Mouse (Mus musculus) cerebellum, adult 8-10 months (tissue): Measurements from ENCODE around the gene Stum.
"Not testable (repeated sequence)": the region's sequence is repeated elsewhere in the genome, so short reads cannot be mapped to it uniquely, and the experiment has no call there.

ENCODE experiments used
- DNase-seq: peaks from one replicate; pipeline ENCODE4 v3.0.0; 2022

Stum gene

DNA sequence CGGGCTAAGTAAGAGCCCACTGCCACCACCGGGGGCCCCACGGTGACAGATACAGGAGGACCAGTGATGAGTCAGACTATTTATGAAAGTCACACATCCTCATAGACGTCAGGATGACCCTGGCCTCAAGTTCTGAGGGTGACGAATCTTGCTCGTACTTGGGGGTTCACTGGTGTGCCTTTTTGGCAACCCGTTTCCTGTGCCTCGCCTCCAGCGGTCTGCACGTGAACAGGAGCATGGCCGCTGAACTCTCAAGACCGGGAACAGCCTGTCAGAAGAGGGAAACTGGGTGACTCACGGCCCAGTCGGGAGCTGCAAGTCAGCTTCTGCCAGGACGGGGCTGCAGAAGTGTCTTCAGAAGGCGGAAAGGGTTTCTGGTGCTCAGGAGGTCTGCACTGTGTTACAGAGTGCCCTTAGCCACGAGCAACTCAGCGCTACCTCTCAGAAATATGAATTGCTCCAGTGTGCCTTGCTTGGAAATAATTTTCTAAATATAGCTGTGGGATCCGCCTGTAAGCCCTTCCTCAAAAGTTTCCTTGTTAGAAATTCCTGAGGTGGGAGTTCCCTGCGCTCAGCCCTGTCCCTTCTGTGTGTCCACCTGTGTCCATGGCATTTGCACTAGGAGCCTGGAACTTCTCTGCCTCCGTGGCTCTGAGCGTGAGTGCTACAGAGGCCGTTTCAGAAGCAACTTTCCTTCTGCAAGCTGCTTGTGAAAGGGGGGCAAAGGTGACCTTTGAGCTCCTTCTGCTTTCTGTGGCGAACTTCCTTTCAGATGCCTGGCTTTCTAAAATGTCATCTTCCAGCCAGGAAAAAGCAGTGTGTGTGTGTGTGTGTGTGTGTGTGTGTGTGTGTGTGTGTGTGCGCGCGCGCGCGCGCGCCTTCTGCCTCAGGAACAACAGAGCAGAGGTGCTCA is 79.4 kb downstream of the Stum start:
- no peak for DNase-seq

DNA sequence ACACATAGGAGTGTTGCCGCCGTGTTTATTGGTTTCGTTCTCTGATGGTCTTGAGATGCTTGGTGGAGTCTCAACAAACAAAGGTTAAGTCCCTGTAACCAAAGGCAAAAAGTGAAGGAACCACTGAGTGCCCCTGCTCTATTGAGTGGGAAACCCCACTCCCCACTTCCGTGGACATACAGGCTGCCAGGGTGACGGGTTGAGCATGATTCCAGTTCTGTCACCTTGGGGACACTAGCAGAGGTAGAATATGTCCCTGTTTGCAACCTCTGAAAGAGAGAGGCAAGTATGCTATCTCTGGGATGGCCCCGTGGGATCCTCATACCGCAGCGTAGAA is 80.0 kb downstream of the Stum start:
- no peak for DNase-seq

DNA sequence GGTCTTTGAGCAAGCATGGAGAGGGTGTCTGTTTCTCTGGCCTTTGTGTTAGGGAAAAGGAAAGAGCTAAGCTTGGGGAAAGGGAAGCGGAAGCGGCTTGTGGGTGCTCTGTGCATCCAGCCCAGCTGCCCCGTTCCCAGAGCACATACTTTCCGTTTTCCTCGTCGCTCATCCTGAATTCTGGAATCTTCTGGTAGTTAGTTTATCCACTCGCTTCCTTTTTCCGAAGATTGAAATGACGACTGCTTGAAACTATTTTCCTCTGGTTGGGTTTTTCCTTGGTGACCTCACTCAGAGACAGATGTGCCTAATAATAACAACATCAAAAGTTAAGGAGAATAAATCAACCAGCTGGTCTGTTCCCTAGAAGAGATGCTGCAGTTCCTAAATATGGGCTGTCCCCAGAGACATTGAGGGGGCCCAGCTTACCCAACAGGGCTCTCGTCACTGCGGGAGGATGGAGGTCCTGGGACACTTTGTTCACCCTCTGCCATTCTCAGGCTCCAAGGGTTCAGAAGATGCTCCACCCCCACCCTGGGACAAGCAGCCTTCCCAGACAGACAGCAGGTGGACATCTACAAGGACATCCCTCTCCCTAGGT is 80.7 kb downstream of the Stum start:
- DNase-seq = no peak

DNA sequence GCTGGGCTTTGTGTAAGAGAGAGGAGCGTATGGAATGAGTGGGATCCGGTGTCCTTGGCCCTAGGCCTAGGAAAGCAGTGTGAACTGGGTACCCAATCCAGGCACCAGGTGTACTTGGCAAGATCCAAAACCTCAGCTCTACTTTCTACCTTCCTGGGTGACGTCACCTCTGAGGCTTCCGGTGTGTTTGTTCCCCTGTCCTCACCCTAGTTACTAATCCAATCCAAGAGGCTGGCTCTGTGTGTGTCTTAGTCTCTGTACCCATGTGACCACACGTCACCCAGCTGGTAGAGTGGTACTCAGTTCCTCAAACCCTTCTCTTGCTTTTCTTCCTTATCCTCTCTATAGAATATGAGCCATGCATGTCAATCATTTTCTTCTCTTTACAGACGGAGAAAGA is 81.6 kb downstream of the Stum start:
- no peak for DNase-seq

DNA sequence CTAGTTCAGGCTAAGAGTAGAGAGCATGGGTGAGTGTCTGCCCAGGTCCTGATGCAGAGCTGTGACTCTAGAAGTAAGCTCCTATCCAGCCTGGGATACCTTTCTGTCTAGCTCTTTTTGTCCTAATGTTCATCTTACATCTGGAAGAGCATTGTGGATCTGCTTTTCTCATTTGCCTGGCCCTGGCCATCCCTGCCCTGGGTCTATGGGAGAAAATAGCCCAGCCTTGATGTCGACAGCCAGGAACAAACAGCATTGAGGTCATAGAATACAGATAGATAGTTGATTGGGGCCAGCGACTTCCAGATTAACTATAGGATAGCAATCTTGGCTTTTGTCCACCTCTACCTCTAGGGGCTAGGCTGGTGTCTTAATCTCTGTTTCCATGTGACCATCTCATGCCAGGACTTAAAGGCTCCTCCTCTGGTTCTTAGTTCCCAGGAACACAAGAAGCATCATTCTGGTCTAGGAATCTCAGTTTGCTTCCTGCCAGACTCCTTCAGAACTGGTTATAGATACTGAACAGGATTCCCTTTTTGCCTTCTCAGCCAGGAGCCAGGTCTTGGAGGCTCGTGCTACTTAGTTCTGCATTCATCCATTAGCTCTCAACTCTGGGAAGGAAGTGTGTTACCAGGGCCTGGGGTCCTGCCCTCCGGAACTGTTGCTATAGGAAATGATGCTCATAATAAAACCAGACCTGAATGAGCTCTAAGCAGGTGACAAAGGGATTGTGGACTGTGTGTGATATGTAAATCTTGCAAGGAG is 82.4 kb downstream of the Stum start:
- no peak for DNase-seq

DNA sequence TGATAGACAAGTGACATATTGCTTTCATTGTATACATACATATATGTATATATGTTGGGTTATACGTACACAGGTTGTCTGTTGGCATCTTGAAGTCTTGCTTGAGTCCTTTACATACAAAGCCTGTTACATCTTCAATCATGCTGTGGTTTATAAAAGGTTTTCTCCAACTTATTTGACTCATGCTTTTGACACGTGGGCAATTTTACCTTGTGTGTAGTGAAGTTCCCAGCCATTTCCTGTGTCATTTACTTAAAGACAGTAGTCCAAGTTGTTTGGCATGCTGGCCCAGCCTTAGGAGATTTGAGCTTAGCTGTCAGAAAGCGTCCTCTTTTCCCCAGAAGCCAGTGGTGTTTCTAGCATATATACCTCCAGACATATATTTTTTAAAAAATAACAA is 84.9 kb downstream of the Stum start:
- DNase-seq = no peak

DNA sequence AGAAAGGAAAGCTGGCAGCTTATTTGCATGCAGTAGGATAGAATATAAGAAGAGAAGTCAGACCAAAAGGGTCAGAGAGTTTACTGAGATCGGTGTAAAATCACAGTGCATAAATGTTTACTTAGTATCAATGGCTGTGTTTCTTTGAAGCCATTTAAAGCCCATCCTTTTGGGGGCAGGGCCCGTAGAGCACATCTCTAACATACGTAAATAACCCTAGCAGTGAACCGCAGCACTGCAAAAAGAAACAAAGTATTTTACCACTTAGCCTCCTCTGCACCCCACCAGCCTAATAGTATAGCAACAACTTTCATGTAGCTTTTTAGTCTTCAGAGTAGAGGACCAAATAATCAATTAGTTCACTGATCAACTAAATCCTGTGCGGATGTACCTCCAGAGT is 85.6 kb downstream of the Stum start:
- DNase-seq = no peak

DNA sequence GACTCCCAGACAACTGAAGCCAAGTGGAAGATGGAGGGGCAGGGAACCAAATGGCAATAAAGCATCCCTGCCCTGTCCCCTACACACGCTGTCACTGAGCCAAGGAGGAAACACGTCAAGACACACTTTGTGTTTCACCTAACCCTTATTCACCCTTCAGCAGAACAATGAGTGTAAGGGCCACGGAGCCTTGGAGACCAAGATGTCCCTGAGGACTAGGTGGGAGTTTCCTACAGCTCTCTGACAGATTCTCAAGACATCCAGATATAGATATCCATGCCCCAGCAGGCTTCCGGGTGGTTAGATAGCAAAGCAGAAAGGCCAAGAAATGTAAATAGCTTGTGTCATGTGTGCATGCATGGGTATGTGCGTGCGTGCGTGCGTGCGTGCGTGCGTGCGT is 89.4 kb downstream of the Stum start:
- no peak for DNase-seq

DNA sequence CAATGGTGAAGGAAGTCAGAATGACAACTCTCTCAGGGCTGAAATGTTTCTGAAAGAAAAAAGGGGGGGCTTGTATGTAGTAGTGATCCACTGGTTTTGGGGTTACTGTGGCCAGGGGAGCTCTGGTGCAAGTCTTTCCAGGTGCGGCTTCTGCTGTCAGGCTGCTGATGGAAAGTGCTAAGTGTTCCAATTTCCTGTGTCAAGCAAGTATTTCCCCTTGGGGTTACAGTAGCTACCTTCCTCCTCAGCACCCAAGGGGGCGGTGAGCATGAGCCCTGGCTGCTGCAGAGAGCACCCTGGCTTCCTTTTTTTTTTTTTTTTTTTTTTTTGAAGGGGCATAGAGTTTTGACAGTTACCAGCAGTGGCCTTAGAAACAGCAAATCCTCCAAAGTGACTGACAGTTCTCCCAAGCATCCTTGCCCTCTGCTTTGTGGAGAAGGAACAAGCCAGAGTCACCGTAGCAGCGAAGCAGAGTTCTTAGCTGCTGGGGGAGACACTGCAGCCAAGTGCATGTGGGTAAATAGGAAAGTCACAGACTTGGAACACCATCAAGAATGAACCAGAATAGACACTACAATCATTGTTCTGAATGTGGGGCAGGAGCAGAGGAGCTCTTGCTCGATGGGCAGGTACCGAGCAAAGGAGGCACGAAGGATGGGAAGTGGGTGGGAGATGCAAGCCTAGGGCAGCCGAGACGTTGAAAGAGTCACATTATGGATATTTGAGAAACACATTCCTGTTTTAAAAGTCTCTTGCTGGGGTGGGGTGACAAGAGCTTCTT is 90.1 kb downstream of the Stum start:
- DNase-seq = no peak

DNA sequence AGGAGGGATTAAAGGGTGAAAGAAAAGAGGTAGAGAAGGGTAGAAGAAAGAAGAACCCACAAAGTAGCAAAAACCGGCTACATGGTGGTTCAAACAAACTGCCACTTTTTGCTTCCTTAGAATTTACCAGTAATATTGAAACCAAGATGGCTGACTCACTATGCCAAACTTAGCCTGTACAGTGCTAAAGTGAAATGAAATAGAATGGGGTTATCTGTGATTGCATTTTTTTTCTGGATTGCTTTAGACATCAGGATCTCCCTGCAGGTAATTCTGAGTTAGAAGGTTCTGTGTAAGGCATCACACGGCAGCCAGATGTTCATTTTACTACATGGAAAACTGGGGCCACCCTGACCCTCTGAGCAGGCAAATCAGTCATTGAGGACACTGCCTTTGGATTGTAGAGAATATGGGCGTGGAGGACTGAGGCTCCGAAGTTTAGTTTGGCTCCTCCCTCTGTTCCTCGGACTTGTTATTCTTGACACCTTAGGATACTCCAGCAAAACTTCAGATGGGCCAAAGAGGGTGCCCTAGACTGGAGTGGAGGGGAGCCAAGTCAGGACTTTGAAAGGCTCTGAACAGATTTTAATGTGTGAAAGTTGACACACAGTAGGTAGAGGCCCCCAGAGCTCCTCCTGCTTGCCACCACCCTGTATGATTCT is 91.0 kb downstream of the Stum start:
- DNase-seq = no peak

DNA sequence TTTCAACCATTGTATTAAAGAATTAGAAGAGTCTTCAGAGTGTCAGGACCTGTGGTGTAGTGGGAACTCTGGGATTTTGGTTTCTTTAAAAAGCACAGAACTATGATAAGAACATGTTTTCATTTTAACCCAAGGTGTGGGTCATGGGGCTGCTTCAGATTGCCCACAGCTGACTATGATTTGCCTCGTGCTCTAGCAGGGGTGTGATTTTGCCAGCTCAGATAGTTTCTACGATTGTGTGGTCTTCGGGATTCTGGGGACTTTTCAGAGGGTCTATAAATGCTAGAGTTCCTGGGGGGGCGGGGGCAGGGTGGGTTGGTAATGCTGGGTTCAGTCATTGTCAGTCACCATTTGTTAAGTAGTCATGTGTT is 91.7 kb downstream of the Stum start:
- no peak for DNase-seq

DNA sequence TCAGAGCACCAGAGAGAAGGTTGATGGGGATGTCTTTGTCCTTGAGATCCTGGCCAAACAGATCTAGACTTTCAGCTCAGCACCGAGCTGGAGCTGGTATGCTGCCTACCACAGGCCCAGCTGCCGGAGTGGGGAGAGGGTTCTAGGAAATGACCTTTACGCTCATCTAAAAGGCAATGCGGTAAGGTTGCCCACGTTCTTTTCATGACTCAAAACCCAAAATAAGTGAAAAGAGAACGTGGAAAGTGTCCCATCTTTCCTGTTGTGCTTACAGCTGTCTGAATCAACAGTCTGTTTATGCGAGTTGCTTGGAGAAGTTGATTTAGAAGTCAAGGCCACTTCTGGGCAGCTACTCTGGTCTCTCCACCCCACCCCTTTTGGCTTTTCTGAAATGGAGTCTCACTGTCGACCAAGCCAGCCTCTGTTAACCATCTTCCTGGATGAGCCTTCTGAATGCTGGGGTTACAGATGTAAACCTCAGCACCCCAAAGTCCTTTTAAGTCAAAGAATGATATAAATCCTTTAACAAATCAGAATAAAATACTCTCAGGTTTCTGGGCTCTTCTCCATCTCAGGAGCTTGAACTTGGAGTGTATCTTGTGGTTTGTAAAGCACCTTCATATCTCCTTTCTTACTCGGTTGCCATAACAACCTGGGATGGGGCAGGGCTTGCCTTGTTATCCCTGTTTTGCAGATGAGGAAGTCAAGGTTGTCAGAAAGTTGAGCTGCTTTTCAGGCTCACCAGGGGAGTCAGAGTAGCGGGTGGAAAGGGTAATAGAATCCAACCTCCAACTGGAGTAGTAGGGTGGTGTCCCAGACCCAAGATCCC is 92.3 kb downstream of the Stum start:
- no peak for DNase-seq

DNA sequence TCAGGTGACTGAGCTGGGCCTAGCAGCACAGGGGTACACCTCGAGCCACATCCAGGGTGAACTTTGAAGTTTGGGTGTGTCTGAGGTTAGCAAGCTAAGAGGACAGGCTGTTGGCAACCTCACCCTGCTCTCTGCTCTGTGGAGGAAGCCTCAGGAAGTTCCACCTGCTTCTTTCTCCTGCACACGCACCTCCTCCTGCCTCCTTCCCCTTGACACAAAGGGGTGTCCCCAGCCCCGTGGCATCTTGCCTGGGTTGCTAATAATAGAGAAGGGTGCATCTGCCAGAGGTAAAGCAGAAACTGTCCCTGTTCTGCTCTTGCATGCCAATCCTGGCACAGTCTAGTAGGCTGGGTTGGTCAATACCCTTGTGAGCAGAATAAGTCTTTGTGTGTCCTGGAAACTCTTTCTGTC is 93.0 kb downstream of the Stum start:
- DNase-seq = peak; percentile 50

DNA sequence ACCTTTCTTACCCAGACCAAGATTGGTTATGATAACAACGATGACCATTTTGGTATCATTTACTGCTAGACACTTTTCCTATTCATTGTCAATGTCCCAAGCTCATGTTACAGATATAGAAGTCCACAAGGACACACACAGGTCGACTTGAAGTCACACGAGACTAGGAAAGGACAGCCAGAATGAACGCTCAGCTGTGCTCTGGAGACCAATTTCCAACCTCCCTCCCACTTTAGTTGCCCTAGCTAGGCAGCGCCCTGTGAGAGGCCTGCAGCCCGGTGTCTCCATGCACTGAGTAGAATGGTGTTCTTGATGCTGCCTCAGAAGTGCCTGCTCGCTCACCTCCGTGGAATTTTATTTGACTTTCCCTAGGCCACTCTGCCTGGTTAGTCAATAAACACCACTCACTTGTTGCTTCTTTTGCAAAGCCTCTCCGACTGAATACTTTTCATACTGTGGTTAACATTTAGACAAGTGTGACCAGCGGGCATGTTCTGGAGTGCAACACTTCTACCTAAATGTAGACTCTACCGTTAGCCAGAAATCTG is 94.0 kb downstream of the Stum start:
- DNase-seq = not testable (repeated sequence)

DNA sequence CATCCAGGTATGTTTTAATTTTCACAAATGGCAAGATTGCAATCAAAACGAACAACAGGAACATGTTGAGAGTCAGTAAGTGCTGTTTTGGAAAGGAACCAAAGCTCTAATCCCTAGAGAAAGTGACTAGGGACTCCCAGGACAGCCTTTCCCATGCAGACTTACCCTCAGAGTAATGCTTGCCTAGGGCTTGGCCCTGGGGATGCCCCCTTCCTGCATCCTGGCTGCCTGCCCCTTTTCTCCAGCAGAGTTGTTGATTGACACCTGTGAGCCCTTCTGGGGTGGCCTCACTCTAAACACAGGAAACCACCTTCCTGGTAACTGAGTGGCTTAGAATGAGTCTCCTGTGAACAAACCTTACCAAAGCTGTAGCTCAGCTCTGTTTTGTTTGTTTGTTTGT is 94.8 kb downstream of the Stum start:
- no peak for DNase-seq

DNA sequence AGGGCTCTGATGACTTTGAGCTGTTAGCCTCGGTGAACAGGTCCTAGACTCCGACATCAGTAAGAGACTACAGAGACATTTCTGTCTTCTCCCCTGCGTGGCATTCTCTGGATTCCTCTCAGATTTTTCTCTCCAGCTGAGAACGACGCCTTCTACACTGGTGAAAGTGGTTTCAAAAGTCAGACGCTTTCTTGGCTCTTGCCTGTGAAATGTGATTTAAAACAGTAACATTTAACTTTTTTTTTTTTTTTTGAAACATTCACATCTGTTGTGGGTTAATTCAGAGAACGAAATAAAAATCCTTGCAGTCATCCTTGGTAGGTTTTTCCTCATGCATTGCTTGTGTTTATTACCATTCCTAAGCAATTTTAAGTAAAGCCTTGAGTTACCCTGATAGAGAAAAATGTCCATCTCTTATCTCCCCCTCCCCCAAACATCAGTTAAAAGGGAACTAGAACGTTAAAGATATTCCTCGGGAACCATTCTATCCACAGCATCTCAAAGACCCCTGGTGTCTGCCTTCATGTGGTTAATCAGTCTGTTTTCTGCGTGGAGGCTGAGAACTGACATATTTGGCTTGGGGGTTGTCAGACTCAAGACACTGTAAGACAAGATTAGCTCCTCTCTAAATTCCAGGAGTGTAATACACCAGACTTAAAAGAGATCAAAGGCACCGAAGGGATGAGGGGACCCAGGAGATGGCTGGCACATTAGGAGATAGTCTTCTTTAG is 95.4 kb downstream of the Stum start:
- no peak for DNase-seq

DNA sequence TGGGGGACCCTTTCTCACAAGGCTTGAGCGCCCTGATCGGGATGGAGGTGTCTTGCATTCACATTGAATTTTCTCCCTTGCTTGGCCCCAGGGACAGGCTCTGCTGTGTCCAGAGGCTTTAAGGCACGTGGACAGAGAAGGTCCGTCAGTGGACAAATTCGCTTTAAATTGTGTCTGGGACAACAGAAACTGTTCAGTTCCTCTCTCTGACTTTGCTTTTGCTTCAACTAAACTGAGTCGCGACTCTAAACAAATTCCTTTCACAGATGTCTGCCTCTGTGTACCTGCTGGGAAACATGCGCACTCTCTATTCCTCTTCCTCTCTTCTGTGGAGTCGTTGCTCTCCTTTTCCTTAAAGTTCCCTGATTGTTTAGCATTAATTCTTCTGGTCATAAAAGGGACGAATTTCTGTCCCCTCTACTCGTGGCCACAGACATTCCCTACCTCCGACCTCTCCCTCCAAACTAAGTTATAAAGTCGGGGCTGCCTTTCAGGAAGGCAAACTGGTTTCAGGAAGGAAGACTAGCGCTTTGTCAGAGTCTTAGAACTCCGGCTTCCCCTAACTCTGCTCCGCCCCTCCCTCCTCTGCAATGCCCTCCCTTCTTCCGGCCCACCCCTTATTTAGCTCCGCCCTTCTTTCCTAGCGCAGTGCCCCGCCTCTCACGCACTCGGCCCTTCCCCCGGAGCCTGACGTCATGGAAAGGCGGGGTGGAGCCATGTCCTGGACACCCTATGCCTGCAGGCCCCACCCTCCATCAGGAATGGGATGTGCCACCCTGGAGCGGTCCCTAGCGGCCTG is 96.2 kb downstream of the Stum start:
- peak; percentile 98 for DNase-seq

DNA sequence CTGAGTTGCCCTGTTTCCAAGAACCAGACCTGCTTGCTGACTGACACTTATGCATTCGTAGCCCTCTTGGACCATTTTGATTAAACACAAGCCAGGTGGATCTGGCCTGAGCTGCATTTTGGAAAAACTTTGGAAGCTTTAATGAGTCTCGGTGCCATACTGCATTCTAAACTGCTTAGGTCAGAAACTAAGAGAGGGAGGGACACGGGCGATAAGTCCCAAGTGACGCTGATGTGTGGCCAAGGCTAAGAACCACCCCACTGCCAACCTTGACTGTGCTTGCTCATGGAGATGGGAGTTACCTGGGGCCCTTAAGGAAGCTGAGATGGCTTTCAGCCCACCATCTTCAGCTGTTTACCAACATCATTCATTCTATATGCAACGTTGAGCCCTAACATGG is 98.0 kb downstream of the Stum start:
- DNase-seq = no peak

DNA sequence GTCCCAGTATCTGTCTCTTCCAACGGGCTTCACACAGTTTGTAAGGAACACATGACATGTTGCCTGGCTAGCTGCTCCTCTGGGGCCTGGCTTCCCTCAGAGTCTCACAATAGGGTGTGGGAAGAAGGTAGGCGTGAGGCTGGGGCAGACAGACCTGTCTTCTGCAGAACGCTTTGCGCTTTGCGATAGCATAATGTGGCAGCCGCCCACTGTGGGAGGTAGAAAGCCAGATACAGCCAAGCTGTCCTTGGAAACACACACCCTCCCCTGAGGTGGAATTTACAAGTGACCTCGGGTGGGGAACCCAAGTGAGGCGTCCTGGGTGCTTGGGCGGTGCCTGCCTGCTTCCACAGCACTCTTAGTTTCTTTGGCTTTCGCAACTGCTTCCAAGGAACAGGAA is 98.8 kb downstream of the Stum start:
- no peak for DNase-seq

DNA sequence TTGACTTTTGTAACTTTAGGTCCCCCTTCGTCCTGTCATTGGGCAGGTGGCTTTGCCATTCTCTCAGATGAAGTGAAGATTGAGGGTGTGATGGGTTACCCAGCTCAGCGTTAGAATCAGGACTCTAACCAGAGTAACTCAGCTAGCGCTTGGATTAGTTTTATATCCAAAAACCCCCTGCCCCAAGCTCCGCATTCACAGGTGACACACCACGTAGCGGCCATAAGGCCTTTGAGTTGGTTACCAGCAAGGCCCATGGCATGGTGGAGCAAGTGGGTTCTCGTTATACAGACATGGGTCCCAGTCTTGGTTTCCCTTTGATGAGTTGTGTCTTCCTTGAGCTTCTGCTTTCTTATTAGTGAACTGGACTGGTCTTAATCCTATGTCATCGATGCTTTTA is 99.4 kb downstream of the Stum start:
- DNase-seq = no peak
